Mouse (Mus musculus) kidney, adult 2 months (tissue): ENCODE results near the gene Adamtsl3.

ENCODE experiments used
- CTCF ChIP-seq: fragments of 200-500 bp; conservative IDR thresholded peaks from 2 replicates; pipeline ENCODE4 v1.5.1; 2011; ENCODE audit warnings: low read depth, mild to moderate bottlenecking, control low read depth, low read length, moderate library complexity, mixed read lengths; ENCODE audit not compliant: insufficient read depth, insufficient read length
- POLR2A ChIP-seq: fragments of 200-500 bp; IDR thresholded peaks from one replicate; pipeline ENCODE4 v1.6.1; 2011; ENCODE audit warnings: low read depth, low read length, control low read depth

GRCm38 (mm10) chr7:82590931-82591330 is 255.4 kb downstream of the Adamtsl3 start:
- no peak for TF ChIP-seq CTCF
- TF ChIP-seq POLR2A: no peak
